Mouse (Mus musculus): ENCODE results near the gene 1110008P14Rik.

Gene 1110008P14Rik

GRCm38 (mm10) chr2:32341634-32341939 is 40.2 kb downstream of the 1110008P14Rik start:
- DNase-seq (ENCODE audit: low read depth), result no peak

- no peak for DNase-seq (ENCODE audit: low read depth)
Observed at GRCm38 (mm10) chr2:32340836-32341633, 40.7 kb downstream of the 1110008P14Rik start.

- DNase-seq (ENCODE audit: low read depth), result no peak
Observed at GRCm38 (mm10) chr2:32339912-32340642, 41.7 kb downstream of the 1110008P14Rik start.

GRCm38 (mm10) chr2:32335888-32336287 is 45.9 kb downstream of the 1110008P14Rik start:
- DNase-seq (ENCODE audit: low read depth), result no peak

GRCm38 (mm10) chr2:32332159-32332558 is 49.6 kb downstream of the 1110008P14Rik start:
- no peak for DNase-seq (ENCODE audit: low read depth)

- no peak for DNase-seq (ENCODE audit: low read depth)
Observed at GRCm38 (mm10) chr2:32329531-32329930, 52.2 kb downstream of the 1110008P14Rik start.

- DNase-seq (ENCODE audit: low read depth), result no peak
Observed at GRCm38 (mm10) chr2:32328911-32329460, 52.8 kb downstream of the 1110008P14Rik start.

- DNase-seq (ENCODE audit: low read depth), result no peak
Observed at GRCm38 (mm10) chr2:32327200-32327599, 54.5 kb downstream of the 1110008P14Rik start.

Measured in c-Kit-positive CD71-positive TER-119-negative erythroid progenitor cells, embryonic 14.5 days (primary cell).